8 mouse cellular contexts compared by ENCODE assay signal in genomic region chr4:116507425-116508218, GRCm38 (mm10). TPM values are rescaled to one million over a fixed set of nuclear protein-coding genes. Genes with fewer than 3 reads are reported as not detected.
DNase-seq lines count a peak whose midpoint lies in the region; ATAC-seq lines count a peak whose summit lies in the region.

TSS of gene Ipp (plus strand) at chr4:116507549.

- no peaks in the 10 kb centered on the region for H3K27me3 ChIP-seq in hindbrain, embryonic 12.5 days

- WGBS in hindbrain, embryonic 12.5 days = under 1% methylated on average over 50 of the region's 55 CpGs

- H3K4me3 ChIP-seq in hindbrain, embryonic 12.5 days = peak within 1 kb of the TSS; percentile 60

- peak within 1 kb of the TSS; percentile 75 for H3K4me2 ChIP-seq in hindbrain, embryonic 12.5 days (replicated peaks)

- H3K9ac ChIP-seq in hindbrain, embryonic 12.5 days = peak within 1 kb of the TSS; percentile 75

- no peaks in the 10 kb centered on the region for H3K36me3 ChIP-seq in hindbrain, embryonic 12.5 days

- H3K9me3 ChIP-seq in hindbrain, embryonic 12.5 days (replicated peaks) = no peaks in the 10 kb centered on the region

- peak within 1 kb of the TSS; percentile 90 for H3K27ac ChIP-seq in hindbrain, embryonic 12.5 days

- ATAC-seq in hindbrain, embryonic 12.5 days (ENCODE audit: low FRiP score) = peak; percentile 99

- peak; percentile 97 for DNase-seq in NIH3T3 (ENCODE audit: low read depth)
- DNase-seq in cerebellum, postnatal 10 days = peak; percentile 98 to 99
- peak; percentile 92 to 95 for DNase-seq in frontal cortex, postnatal 10 days (ENCODE audit: low spot score in 2 of 2)
- peak; percentile 93 to 96 for DNase-seq in layer of hippocampus, postnatal 14 days (ENCODE audit: low spot score in 2 of 2)
- DNase-seq in lung, postnatal 14 days = peak; percentile 96
- peak; percentile 89 for DNase-seq in retina, adult 2 months (ENCODE audit: low read depth, low spot score)
- peak; percentile 96 to 97 for DNase-seq in thymus, postnatal 36 days

- peaks cover 11% of the 10 kb centered on the region for H3K4me1 ChIP-seq in hindbrain, embryonic 12.5 days

RNA-seq across cellular contexts. Expression of gene Ipp, which starts in this region (rescaled TPM):
- polyA plus RNA-seq in hindbrain, embryonic 12.5 days (2016; fragmentation: Nextera tagmentation; extraction: Ambion mirVana) = 15.4 and 15.6 TPM in 2 replicates
- 10 to 100 TPM; 20.1 to 20.7 TPM for total RNA-seq in layer of hippocampus, postnatal 14 days (2021)

Comparison
In these comparisons a context has a peak if more than half of its experiments do, and no peak if none do; other contexts are left out.
1. Peak in every context shown above with its lines: DNase-seq, ATAC-seq, H3K4me3 ChIP-seq and H3K27ac ChIP-seq.